Mouse (Mus musculus): ENCODE measurements around the gene Rock2.
"Not testable (repeated sequence)": the region's sequence is repeated elsewhere in the genome, so short reads cannot be mapped to it uniquely, and the experiment has no call there.

Gene Rock2

GRCm38 (mm10) chr12:17009466-17009865 is 114.8 kb downstream of the Rock2 start:
- no peak for DNase-seq

DNA sequence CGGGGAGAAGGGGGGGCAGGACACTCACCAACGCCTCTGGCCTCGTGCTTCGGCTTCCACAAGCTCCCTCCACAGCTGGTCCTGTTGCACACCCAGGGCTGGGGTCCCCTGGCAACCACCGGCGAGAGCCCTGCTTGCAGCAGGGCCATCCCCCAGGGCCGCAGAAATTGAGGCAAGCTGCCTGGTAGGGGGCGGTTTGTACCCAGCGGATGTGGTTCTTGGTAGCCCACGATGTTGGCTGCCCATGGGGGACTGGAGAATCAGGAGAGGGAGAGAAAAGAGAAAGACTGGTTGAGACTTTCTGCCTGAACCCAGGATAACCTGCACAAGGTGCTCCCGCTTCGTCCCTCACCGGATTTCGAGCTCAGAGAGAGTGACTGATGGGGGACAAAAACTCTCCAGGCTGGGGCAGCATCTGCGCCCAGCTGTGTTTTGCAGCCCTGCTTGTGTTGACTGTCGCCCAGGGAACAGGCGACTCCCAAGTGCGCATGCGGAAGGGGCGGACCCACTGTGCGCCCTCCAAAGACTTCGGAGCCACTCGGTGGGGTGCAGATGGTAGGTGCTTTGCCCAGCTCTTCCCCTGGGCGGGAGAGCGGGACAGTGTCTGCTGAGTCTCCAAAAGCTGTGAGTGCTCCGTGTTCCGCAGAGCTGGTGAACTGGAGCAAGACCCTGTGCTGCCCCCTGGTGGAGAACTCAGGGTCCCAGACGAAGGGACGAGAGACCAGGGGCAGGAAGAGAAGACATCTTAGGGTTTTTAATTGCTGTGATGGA is 116.6 kb downstream of the Rock2 start, which contains the start of gene 2410004P03Rik:
Gene 2410004P03Rik, minus strand, starts transcription at position 628 of the 771 bp plus-strand sequence.
- DNase-seq, result peak; percentile 79 to 86

DNA sequence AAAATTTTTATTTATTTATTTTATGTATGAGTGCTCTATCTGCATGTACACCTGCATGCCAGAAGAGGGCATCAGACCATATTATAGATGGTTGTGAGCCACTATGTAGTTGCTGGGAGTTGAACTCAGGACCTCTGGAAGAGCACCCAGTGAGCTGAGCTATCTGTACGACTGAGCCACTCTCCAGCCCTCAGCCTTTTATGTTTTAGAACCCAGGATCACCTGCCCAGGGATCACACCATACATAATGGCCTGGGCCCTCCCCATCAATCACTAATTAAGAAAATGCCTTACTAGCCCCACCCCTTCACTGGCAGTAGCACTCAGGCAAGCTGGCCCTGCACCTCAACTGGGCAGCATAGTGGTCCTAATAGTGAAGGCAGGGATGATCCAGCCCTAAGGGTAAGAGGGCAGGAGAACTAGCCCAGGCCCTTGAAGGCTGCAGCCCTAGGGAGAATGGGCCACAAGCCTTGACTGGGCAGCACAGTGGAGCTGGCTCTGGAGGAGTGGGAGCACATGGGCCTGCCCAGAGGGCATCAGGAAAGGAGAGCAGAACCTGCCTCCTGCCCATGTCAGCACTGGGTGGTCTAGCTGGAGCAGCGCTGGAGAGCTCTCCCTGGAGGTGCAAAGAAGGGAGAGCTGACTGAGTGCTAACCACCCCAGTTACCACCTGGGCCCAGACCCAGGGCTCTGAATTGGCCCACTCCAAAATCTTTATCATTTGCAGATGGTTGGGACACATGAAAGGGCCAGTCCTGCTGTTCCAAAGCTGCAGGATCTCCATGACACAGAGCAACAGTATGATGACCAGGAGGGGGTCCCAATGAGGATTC is 117.6 kb downstream of the Rock2 start:
- no peak for DNase-seq

- DNase-seq, result no peak
Observed at GRCm38 (mm10) chr12:17015711-17016110, 121.0 kb downstream of the Rock2 start.

DNA sequence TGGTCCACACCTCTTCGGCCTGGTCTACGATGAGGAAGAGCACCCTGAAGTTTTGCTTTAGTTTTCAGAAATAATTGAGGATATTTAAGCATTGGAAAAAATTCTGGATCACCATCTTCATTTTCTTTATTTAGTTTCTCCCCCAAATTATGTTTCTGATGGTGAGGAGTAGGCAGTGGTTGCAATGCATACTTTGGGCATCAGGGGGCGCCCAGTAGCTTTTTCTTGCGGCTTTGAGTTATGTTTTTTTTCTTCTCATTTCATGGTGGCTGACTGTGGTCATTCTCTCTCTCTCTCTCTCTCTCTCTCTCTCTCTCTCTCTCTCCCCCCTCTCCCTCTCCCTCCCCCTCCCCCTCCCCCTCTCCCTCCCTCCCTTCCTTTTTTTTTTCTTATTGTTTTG is 123.8 kb downstream of the Rock2 start:
- DNase-seq, result peak in 1 of 2 experiments; percentile 59

DNA sequence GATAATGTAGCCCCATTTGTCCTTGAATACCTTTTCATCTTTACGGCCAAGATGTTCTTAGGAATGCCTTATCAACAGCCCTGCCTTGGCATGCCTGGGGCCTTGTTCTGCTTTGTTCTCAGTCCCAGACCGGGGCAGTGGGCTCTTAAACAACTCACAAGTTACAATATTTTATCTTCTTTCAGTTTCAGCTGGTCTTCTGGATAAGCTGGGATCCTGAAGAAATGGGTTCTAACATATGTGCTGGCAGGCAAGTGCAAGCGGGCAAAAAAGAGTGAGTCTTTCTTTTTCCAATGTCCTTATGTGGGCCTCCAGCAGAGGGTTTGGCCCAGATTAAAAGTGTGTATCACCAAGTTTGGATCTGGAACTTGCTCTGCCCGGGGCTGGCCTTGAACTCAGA is 126.4 kb downstream of the Rock2 start:
- DNase-seq, result not testable (repeated sequence)

DNA sequence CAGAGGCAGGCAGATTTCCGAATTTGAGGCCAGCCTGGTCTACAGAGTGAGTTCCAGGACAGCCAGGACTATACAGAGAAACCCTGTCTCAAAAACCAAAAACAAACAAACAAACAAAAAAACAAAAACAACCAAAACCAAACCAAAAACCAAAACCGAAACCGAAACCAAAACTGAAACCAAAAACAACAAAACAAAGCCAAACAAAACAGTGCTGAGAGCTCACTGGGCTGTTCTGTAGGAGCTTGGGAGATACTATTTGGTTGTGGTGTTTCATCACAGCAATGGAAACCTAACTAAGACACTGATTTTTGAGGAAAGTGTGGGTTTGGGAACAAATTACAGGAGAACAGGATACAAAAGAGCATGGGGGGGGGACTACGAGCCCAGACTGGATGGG is 127.5 kb downstream of the Rock2 start:
- DNase-seq, result no peak

DNA sequence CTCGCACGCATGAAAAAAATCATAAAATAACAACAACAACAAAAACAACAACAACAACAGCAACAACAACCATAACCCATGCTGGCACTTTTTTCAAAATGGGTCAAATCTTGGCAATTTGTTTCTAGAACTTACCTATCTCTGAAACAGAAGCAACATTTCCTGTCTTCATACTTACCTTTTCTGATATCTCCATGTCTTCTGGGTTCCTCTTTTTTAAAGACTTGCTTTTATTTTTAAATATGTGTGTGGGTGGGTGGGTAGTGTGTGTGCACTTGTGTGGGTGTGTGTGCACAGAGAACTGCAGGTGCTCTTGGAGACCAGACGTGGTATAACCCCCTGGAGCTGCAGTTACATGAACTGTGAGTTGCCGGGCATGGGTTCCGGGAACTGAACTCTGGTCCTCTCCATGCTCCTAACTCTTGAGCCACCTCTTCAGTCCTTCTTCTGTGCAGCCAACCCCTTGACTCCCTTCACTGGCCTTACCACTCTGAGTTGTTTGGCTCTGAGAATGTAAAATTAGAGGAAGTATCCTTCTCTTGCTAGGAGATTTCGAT is 129.9 kb downstream of the Rock2 start:
- no peak for DNase-seq

GRCm38 (mm10) chr12:17032694-17033463 is 138.2 kb downstream of the Rock2 start:
- peak; percentile 40 to 80 for DNase-seq

GRCm38 (mm10) chr12:17033464-17033841 is 138.8 kb downstream of the Rock2 start:
- DNase-seq, result peak in 1 of 2 experiments; percentile 34

DNA sequence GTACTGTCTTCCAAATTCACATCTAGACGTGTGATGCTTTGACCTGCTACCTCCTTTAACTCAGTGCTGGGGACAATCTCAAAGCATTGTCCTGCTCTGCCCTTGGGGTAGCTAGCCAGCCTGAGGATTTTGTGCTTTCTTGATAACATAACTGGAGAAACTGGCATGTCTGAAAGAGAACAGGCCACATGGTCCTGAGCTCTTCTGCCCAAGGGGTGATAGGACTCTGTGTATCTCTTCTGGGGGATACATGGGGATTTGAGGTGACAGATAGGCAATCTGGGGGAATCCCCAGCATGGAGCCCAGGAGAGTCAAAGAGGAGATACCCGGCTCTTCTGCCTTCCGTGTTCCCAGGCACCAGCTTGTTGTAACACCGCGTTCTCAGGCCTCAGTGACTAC is 140.0 kb downstream of the Rock2 start:
- no peak for DNase-seq

DNA sequence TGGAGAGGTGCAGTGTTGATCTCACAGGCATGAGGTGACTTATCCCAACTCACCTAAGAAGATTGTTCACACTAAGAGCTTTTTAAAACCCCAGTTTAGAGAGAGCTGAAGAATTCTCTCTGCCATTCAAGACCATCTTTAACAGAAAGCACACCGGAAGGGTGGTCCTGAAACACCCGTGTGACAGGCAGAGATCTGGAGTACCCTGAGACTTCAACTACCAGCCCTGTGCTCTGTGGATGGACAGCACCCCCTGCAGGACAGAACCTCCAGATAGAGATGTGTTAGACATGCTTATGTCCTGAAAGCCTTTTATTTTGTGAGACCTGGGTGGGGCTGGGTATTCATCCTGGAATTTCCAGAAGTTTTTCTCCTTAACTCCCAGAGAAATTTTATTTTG is 140.4 kb downstream of the Rock2 start:
- peak in 1 of 2 experiments; percentile 24 for DNase-seq

DNA sequence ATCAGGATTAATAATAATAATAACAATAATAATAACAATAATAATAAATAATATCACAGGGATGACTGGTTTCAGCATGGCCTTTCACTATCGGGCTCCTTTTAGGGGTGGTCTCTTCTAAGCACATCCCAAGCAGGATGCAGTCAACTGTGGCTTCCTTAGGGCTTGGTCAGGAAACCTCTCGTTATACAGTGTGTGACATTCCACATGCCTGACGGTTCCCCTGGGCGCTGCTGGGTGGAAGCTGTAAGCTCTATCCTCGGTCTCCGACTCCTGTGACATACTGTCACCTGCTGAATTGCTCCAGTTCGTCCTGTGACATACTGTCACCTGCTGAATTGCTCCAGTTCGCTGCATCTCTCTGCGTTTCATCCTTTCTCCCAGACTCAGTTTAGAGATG is 141.8 kb downstream of the Rock2 start:
- no peak for DNase-seq

DNA sequence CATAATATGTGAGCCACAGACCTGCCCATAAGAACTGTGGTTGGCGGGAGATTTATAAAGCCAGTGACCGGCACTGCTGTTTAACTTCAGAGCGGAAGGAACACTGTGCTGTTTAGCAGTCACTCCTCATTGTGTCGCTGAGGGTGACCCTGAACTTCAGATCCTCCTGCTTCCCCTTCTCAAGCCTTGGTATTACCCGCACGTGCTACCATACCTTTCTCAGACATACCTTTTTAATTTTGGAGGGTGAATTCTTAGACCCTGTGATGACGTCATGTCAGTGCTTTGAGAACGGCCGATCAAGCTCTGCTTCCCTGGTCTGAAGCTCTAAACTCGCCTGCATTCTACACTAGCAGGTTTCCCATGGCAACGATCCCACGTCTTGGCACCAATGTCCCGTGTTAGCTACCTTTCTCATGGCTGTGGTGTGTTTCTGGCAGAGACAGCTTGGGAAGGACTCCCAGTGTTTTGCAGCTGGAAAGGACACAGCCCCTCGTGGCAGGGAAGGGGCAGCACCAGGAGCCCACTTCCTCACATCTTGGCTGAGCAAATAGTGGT is 142.4 kb downstream of the Rock2 start:
- DNase-seq, result no peak
